Comparison of ENCODE assay signal across 8 mouse cellular contexts in the genomic region with DNA sequence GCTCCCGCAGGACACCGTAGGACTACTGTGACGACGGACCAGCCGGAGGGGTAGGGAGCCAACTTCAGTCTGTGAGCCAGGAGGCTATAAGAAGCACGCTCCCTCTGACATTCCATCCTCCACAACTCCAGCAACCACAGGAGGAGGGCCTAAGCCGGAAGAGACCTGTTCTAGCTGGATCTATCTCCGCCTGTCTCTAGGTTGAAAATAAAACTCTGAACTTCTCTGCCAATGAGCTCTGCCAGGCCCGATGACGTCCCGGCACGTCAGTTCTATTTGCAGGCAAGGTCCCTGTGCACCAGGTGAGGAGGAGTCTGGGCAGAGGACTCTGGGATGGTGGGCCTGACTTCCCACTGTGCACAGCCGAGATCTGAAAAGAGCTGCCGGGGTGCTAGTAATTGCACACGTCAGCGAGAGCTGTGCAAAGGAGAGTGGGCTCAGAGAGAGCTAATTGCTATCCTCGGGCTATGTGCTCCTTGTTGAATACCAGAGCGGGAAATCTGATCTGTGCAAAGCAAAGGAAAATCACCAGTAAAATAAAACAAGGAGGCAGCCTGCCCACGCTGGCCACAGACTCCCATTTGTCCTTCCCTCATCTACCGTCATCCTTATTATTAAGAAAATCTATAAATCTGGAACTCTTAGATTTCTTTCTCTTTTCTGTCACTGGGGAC. TPM values are rescaled to one million over a fixed set of nuclear protein-coding genes. Genes with fewer than 3 reads are reported as not detected.
DNase-seq lines count a peak whose midpoint lies in the region; ATAC-seq and TF ChIP-seq lines count a peak whose summit lies in the region.

No protein-coding gene starts in this region.

- ATAC-seq in neural tube, embryonic 13.5 days (ENCODE audit: low read depth), result peak; percentile 84

- in situ Hi-C loops in ES-E14 (cut with MboI; ENCODE audit: low sequenced_read_pairs in 2 of 2, unreplicated experiment in 2 of 2), result no loop called here

- peak overlapping the region; percentile 62 for H3K4me2 ChIP-seq in neural tube, embryonic 13.5 days

- no peak overlapping the region; the same call in 1 of the 2 replicates for H3K27ac ChIP-seq in ES-E14 (ENCODE audit: insufficient read depth, low read depth, low read length, poor library complexity, severe bottlenecking)
- H3K27ac ChIP-seq in cerebellum, adult 2 months (ENCODE audit: insufficient read depth, low read length), result peak overlapping the region; percentile 79
- peak overlapping the region; percentile 79 for H3K27ac ChIP-seq in layer of hippocampus, adult 2 months
- H3K27ac ChIP-seq in neural tube, embryonic 13.5 days (replicated peaks), result peak overlapping the region; percentile 93

- H3K4me1 ChIP-seq in ES-E14 (ENCODE audit: control insufficient read depth in 2 of 2, insufficient read depth in 2 of 2, low read length in 2 of 2, poor library complexity in 1 of 2), result peaks cover 0 to 15% of the 10 kb centered on the region in 2 experiments
- H3K4me1 ChIP-seq in cerebellum, adult 2 months (ENCODE audit: control insufficient read depth, insufficient read depth, low read length), result peaks cover 19% of the 10 kb centered on the region
- peaks cover 56% of the 10 kb centered on the region for H3K4me1 ChIP-seq in neural tube, embryonic 13.5 days (replicated peaks)

- no peak for DNase-seq in ES-E14 (ENCODE audit: low read depth, low spot score)
- DNase-seq in cerebellum, adult 2 months, result peak; percentile 90 to 94
- DNase-seq in forelimb bud, embryonic 11.5 days (ENCODE audit: low read depth, low spot score), result peak; percentile 88
- peak; percentile 82 for DNase-seq in heart, postnatal 4 days
- DNase-seq in layer of hippocampus, adult 2 months (ENCODE audit: low spot score in 2 of 2), result peak; percentile 71 to 76
- peak; percentile 81 to 86 for DNase-seq in lung, adult 18-20 months
- DNase-seq in thymus, postnatal 10 days (ENCODE audit: low spot score in 2 of 2), result peak; percentile 37 to 42

- peak; percentile 67; the same call in 1 of the 2 replicates for TF ChIP-seq POLR2A in cerebellum, adult 2 months (IDR thresholded peaks at IDR 0.05; ENCODE audit: borderline replicate concordance, insufficient read depth, low read length)

- under 1% methylated on average over 20 of the region's 20 CpGs for WGBS in cerebellum, adult 2 months
- WGBS in neural tube, embryonic 13.5 days, result 3% methylated on average over 20 of the region's 20 CpGs

- H3K9me3 ChIP-seq in ES-E14 (ENCODE audit: control insufficient read depth, insufficient read depth, low read depth, low read length), result no peaks in the 10 kb centered on the region
- H3K9me3 ChIP-seq in neural tube, embryonic 13.5 days, result no peaks in the 10 kb centered on the region

- H3K27me3 ChIP-seq in cerebellum, adult 2 months (ENCODE audit: control insufficient read depth, insufficient read depth, low read length), result no peaks in the 10 kb centered on the region
- H3K27me3 ChIP-seq in neural tube, embryonic 13.5 days, result no peaks in the 10 kb centered on the region

- no peak for TF ChIP-seq CTCF in cerebellum, adult 2 months (IDR thresholded peaks at IDR 0.05; ENCODE audit: borderline replicate concordance, insufficient read depth, low read depth, low read length)
- no peak for TF ChIP-seq CTCF in layer of hippocampus, adult 2 months (conservative IDR thresholded peaks at IDR 0.05)

- H3K9ac ChIP-seq in ES-E14 (ENCODE audit: insufficient read depth, low read depth, low read length, poor library complexity, severe bottlenecking), result 0 out of 2 replicates have a peak overlapping the region, but pooled peaks have one; percentile 14
- H3K9ac ChIP-seq in neural tube, embryonic 13.5 days, result peak overlapping the region; percentile 66

- H3K36me3 ChIP-seq in ES-E14 (ENCODE audit: control insufficient read depth, insufficient read depth, low read length, poor library complexity, severe bottlenecking), result no peaks in the 10 kb centered on the region
- H3K36me3 ChIP-seq in neural tube, embryonic 13.5 days, result no peaks in the 10 kb centered on the region

- peak overlapping the region; percentile 14 to 51; a peak in 2 of 4 replicates for H3K4me3 ChIP-seq in ES-E14 (ENCODE audit: insufficient read depth in 1 of 2, low read depth in 1 of 2, low read length in 2 of 2, poor library complexity in 1 of 2, severe bottlenecking in 1 of 2)
- H3K4me3 ChIP-seq in cerebellum, adult 2 months (replicated peaks; ENCODE audit: insufficient read depth, low read depth, low read length), result peak overlapping the region; percentile 59
- peak overlapping the region; percentile 55 for H3K4me3 ChIP-seq in layer of hippocampus, adult 2 months
- H3K4me3 ChIP-seq in neural tube, embryonic 13.5 days, result peak overlapping the region; percentile 33

TF ChIP-seq in ES-E14, 5 proteins besides CTCF, POLR2A, EP300 and RAD21:
- TF ChIP-seq MAFK (IDR thresholded peaks at IDR 0.05; ENCODE audit: insufficient read depth, low read depth, low read length) (0 out of 2 replicates have a peak, but pooled peaks have one; percentile 4), ZNF384 (IDR thresholded peaks at IDR 0.05; ENCODE audit: low read depth, low read length) (no peak)

RNA-seq across cellular contexts. Expression of gene Maml3, which starts 58.7 kb away (rescaled TPM):
- total RNA-seq in ES-E14 (2012; rRNA removed), result 0.58 and 1.2 TPM in 2 replicates
- 6.5 and 7.8 TPM in 2 replicates for polyA plus RNA-seq in cerebellum, adult 2 months (2012; rRNA removed)
- 1 to 10 TPM; 7.1 TPM for total RNA-seq in heart, postnatal 4 days (2021)
- total RNA-seq in layer of hippocampus, adult 2 months (2021), result 1 to 10 TPM; 8.7 to 9.8 TPM
- polyA plus RNA-seq in neural tube, embryonic 13.5 days (2015; fragmentation: Nextera tagmentation; extraction: Ambion mirVana), result 8.5 and 8.6 TPM in 2 replicates
